Mouse (Mus musculus) adrenal gland, adult (tissue): ENCODE measurements around the gene Msantd2.

Experiments
- DNase-seq, 2 experiments: peaks; one replicate each; pipeline ENCODE4 v3.0.0; 2022 to 2023; ENCODE audit warnings: low spot score in 1 of 2; ENCODE audit not compliant: inconsistent age in 2 of 2

The Msantd2 gene

GRCm38 (mm10) chr9:37567892-37568604, 78.9 kb downstream of the Msantd2 start:
- DNase-seq: peak in 1 of 2 experiments; percentile 50

DNA sequence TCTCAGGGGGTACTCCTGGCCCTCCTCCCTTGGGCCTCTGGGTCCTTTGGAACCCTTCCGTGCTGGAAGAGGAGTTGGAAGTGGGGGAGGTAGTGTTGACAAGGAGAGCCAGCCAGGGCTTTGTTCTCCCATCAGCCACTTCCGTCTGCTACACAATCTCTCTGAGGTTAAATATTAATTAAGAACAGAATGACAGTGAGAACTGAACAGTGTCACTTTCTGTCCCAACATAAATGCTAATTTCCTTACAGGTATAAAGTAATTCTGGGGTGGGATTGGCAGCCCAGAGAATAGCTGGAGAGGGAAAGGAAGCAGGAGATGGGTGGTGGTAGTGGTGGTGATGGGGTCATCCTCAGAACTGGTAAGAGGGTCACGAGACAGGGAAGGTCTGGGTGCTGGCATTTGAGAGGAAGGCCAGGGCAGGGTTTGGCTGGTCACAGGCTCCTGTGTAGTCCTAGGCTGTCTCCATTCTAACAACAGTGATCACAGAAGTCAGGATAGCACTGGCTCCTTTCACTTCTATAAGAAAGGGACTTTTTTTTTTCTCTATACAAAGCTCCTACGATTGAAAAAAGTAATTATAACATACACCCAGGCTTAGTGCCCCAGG, 79.6 kb downstream of the Msantd2 start:
- no peak for DNase-seq

DNA sequence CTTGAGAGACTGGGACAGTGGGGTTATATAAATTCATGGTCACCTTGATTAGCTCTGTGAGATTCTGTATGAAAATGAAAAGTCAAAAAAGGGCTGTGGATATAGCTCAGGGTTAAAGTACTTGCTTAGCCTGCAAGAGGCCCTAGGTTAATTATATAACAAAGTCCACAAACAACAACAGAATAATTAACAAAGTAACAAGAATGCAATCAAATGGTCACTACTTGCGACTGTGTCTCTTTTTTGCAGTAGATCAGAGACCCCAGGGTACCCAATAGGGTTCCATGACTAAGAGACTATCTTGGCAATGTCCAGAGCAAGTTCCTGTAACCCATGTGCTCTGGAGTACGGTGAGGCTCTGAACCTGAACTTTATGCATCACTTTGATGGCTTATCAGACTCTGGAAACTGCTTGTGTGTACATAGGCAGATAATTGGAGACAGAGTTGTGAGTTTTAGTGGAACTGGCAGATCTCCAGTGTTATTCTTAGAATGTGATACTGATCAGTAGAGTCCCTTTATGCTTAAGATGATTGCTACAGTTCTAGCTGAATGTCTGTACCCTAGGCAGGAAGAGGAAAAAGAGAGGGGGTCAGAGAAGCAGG, 80.2 kb downstream of the Msantd2 start:
- DNase-seq: no peak

- no peak for DNase-seq
These were observed 83.2 kb downstream of the Msantd2 start for GRCm38 (mm10) chr9:37572204-37572876.
